Mouse (Mus musculus) liver, postnatal 0 days (tissue): ENCODE measurements around the gene Muc3a.

Source experiments
- CTCF ChIP-seq: sonication (generic); IDR thresholded peaks from 2 replicates; pipeline ENCODE4 v1.5.1; 2016; ENCODE audit warnings: antibody characterized with exemption, low read depth
- EP300 ChIP-seq: IDR thresholded peaks from 2 replicates; pipeline ENCODE4 v1.6.1; 2016; ENCODE audit warnings: antibody characterized with exemption, low read depth, mild to moderate bottlenecking

- TF ChIP-seq CTCF (no peak), EP300 (no peak)
These were observed 41.3 kb downstream of the Muc3a start for GRCm38 (mm10) chr5:137170836-137171380.
